Mouse (Mus musculus): ENCODE results near the gene 2700081O15Rik.

The 2700081O15Rik gene

GRCm38 (mm10) chr19:7425398-7425775 lies 8.0 kb downstream of the 2700081O15Rik start:
- no peaks in the 10 kb centered on the region for H3K27me3 ChIP-seq (ENCODE audit: control insufficient read depth, insufficient read depth, low read length, poor library complexity, severe bottlenecking)
- no peak for DNase-seq (ENCODE audit: low read depth, low spot score)
- peaks cover 9% of the 10 kb centered on the region; the same call in 1 of the 2 replicates for H3K36me3 ChIP-seq (ENCODE audit: control insufficient read depth, insufficient read depth, low read length, poor library complexity, severe bottlenecking)

- no peaks in the 10 kb centered on the region for H3K27me3 ChIP-seq (ENCODE audit: control insufficient read depth, insufficient read depth, low read length, poor library complexity, severe bottlenecking)
- H3K36me3 ChIP-seq (ENCODE audit: control insufficient read depth, insufficient read depth, low read length, poor library complexity, severe bottlenecking), result peaks cover 10% of the 10 kb centered on the region; the same call in 1 of the 2 replicates
- DNase-seq (ENCODE audit: low read depth, low spot score), result no peak
Measured at GRCm38 (mm10) chr19:7434887-7435286, 17.5 kb downstream of the 2700081O15Rik start.

GRCm38 (mm10) chr19:7436061-7436970 lies 18.9 kb downstream of the 2700081O15Rik start:
- DNase-seq (ENCODE audit: low read depth, low spot score), result peak; percentile 81
- Histone ChIP-seq H3K36me3 (ENCODE audit: control insufficient read depth, insufficient read depth, low read length, poor library complexity, severe bottlenecking) (peaks cover 6% of the 10 kb centered on the region; the same call in 1 of the 2 replicates), H3K27me3 (ENCODE audit: control insufficient read depth, insufficient read depth, low read length, poor library complexity, severe bottlenecking) (no peaks in the 10 kb centered on the region)

GRCm38 (mm10) chr19:7438295-7438694 lies 20.9 kb downstream of the 2700081O15Rik start:
- DNase-seq (ENCODE audit: low read depth, low spot score), result peak; percentile 35
- Histone ChIP-seq H3K36me3 (ENCODE audit: control insufficient read depth, insufficient read depth, low read length, poor library complexity, severe bottlenecking) (peaks cover 2% of the 10 kb centered on the region; the same call in 1 of the 2 replicates), H3K27me3 (ENCODE audit: control insufficient read depth, insufficient read depth, low read length, poor library complexity, severe bottlenecking) (no peaks in the 10 kb centered on the region; the same call in 1 of the 2 replicates)

- peak; percentile 78 for DNase-seq (ENCODE audit: low read depth, low spot score)
- H3K27me3 ChIP-seq (ENCODE audit: control insufficient read depth, insufficient read depth, low read length, poor library complexity, severe bottlenecking), result no peaks in the 10 kb centered on the region; the same call in 1 of the 2 replicates
Measured at GRCm38 (mm10) chr19:7441493-7441892, 24.1 kb downstream of the 2700081O15Rik start.

GRCm38 (mm10) chr19:7445105-7445504 lies 27.7 kb downstream of the 2700081O15Rik start:
- DNase-seq (ENCODE audit: low read depth, low spot score), result no peak

More at GRCm38 (mm10) chr19:7441493-7441892, 24.1 kb downstream of the 2700081O15Rik start:
- H3K36me3 ChIP-seq (ENCODE audit: control insufficient read depth, insufficient read depth, low read length, poor library complexity, severe bottlenecking), result no peaks in the 10 kb centered on the region

GRCm38 (mm10) chr19:7445596-7445995 lies 28.2 kb downstream of the 2700081O15Rik start:
- DNase-seq (ENCODE audit: low read depth, low spot score), result no peak
- no peaks in the 10 kb centered on the region; the same call in 1 of the 2 replicates for H3K27me3 ChIP-seq (ENCODE audit: control insufficient read depth, insufficient read depth, low read length, poor library complexity, severe bottlenecking)
- no peaks in the 10 kb centered on the region for H3K36me3 ChIP-seq (ENCODE audit: control insufficient read depth, insufficient read depth, low read length, poor library complexity, severe bottlenecking)

More at GRCm38 (mm10) chr19:7445105-7445504, 27.7 kb downstream of the 2700081O15Rik start:
- Histone ChIP-seq H3K36me3 (ENCODE audit: control insufficient read depth, insufficient read depth, low read length, poor library complexity, severe bottlenecking) (no peaks in the 10 kb centered on the region), H3K27me3 (ENCODE audit: control insufficient read depth, insufficient read depth, low read length, poor library complexity, severe bottlenecking) (no peaks in the 10 kb centered on the region; the same call in 1 of the 2 replicates)

GRCm38 (mm10) chr19:7456803-7457202 lies 39.4 kb downstream of the 2700081O15Rik start:
- DNase-seq (ENCODE audit: low read depth, low spot score), result peak; percentile 18
- Histone ChIP-seq H3K36me3 (ENCODE audit: control insufficient read depth, insufficient read depth, low read length, poor library complexity, severe bottlenecking) (no peaks in the 10 kb centered on the region), H3K27me3 (ENCODE audit: control insufficient read depth, insufficient read depth, low read length, poor library complexity, severe bottlenecking) (no peaks in the 10 kb centered on the region; the same call in 1 of the 2 replicates)

GRCm38 (mm10) chr19:7458901-7459300 lies 41.5 kb downstream of the 2700081O15Rik start:
- no peak for DNase-seq (ENCODE audit: low read depth, low spot score)
- Histone ChIP-seq H3K27me3 (ENCODE audit: control insufficient read depth, insufficient read depth, low read length, poor library complexity, severe bottlenecking) (no peaks in the 10 kb centered on the region; the same call in 1 of the 2 replicates), H3K36me3 (ENCODE audit: control insufficient read depth, insufficient read depth, low read length, poor library complexity, severe bottlenecking) (no peaks in the 10 kb centered on the region)

- no peaks in the 10 kb centered on the region for H3K36me3 ChIP-seq (ENCODE audit: control insufficient read depth, insufficient read depth, low read length, poor library complexity, severe bottlenecking)
- no peak for DNase-seq (ENCODE audit: low read depth, low spot score)
- H3K27me3 ChIP-seq (ENCODE audit: control insufficient read depth, insufficient read depth, low read length, poor library complexity, severe bottlenecking), result no peaks in the 10 kb centered on the region; the same call in 1 of the 2 replicates
Measured at GRCm38 (mm10) chr19:7459370-7459769, 41.9 kb downstream of the 2700081O15Rik start.

GRCm38 (mm10) chr19:7467915-7468314 lies 50.5 kb downstream of the 2700081O15Rik start:
- no peak for DNase-seq (ENCODE audit: low read depth, low spot score)
- Histone ChIP-seq H3K36me3 (ENCODE audit: control insufficient read depth, insufficient read depth, low read length, poor library complexity, severe bottlenecking) (peaks cover 2% of the 10 kb centered on the region; the same call in 1 of the 2 replicates), H3K27me3 (ENCODE audit: control insufficient read depth, insufficient read depth, low read length, poor library complexity, severe bottlenecking) (no peaks in the 10 kb centered on the region)

- H3K36me3 ChIP-seq (ENCODE audit: control insufficient read depth, insufficient read depth, low read length, poor library complexity, severe bottlenecking), result peaks cover 2% of the 10 kb centered on the region; the same call in 1 of the 2 replicates
- no peak for DNase-seq (ENCODE audit: low read depth, low spot score)
- H3K27me3 ChIP-seq (ENCODE audit: control insufficient read depth, insufficient read depth, low read length, poor library complexity, severe bottlenecking), result no peaks in the 10 kb centered on the region
Measured at GRCm38 (mm10) chr19:7470643-7471042, 53.2 kb downstream of the 2700081O15Rik start.

All from splenic B cell, adult 2 months (primary cell).